In genomic region chr5:32008401-32008800, GRCm38 (mm10) we compare ENCODE assay signal across 16 mouse cellular contexts.
"Had no signal": no experiment of that assay in that cellular context is flagged by ENCODE, and none has a peak within 500 bp of the region (broad histone marks: within the 10 kb centered on the region; RNA-seq: fewer than 3 reads in every experiment).

No protein-coding gene starts in this region.

- ATAC-seq: lung, postnatal 0 days; midbrain, embryonic 15.5 days had no signal

- H3K4me1 ChIP-seq: liver, embryonic 13.5 days; midbrain, embryonic 12.5 days; midbrain, embryonic 15.5 days; neural tube, embryonic 12.5 days; neural tube, embryonic 15.5 days had no signal

- H3K36me3 ChIP-seq: liver, embryonic 13.5 days; midbrain, embryonic 12.5 days; midbrain, embryonic 15.5 days; neural tube, embryonic 12.5 days; neural tube, embryonic 15.5 days had no signal

- H3K9ac ChIP-seq: liver, embryonic 13.5 days; midbrain, embryonic 12.5 days; midbrain, embryonic 15.5 days; neural tube, embryonic 12.5 days; neural tube, embryonic 15.5 days had no signal

- H3K9me3 ChIP-seq: liver, embryonic 13.5 days; midbrain, embryonic 12.5 days; midbrain, embryonic 15.5 days; neural tube, embryonic 12.5 days; neural tube, embryonic 15.5 days had no signal

- H3K27ac ChIP-seq: left cerebral cortex, adult 2 months; liver, embryonic 13.5 days; macrophage; midbrain, embryonic 12.5 days; midbrain, embryonic 15.5 days; neural tube, embryonic 12.5 days; neural tube, embryonic 15.5 days had no signal

- DNase-seq: kidney, adult 18-20 months; kidney, adult 9 months; kidney, postnatal 14 days; kidney, postnatal 4 days; layer of hippocampus, adult 9-11 months; layer of hippocampus, postnatal 36 days; liver, embryonic 13.5 days; lung, adult 2 months; thymus, postnatal 25 days had no signal

- H3K4me2 ChIP-seq: liver, embryonic 13.5 days; midbrain, embryonic 12.5 days; midbrain, embryonic 15.5 days; neural tube, embryonic 12.5 days; neural tube, embryonic 15.5 days had no signal

- H3K27me3 ChIP-seq: liver, embryonic 13.5 days; midbrain, embryonic 12.5 days; midbrain, embryonic 15.5 days; neural tube, embryonic 12.5 days; neural tube, embryonic 15.5 days had no signal

- H3K4me3 ChIP-seq: left cerebral cortex, adult 2 months; liver, embryonic 13.5 days; midbrain, embryonic 12.5 days; midbrain, embryonic 15.5 days; neural tube, embryonic 12.5 days; neural tube, embryonic 15.5 days had no signal
